Mouse (Mus musculus) layer of hippocampus, postnatal 10 days (tissue): ENCODE measurements at regions not wholly inside any gene's neighbourhood (a gene's known extent, or its start where the extent isn't known, plus 50 kb on each side); places are given as distances from the start of the nearest gene placed in this dataset.

Experiments used
- DNase-seq, 2 experiments: peaks; one replicate each; pipeline ENCODE4 v3.0.0; 2021; ENCODE audit warnings: low spot score in 2 of 2

GRCm38 (mm10) chr19:27564086-27564485 is 134.5 kb upstream of the Pum3 start:
- no peak for DNase-seq

- DNase-seq, result no peak
Observed at GRCm38 (mm10) chr19:27563592-27563991, 134.0 kb upstream of the Pum3 start.

- no peak for DNase-seq
Observed at GRCm38 (mm10) chr19:27558199-27558598, 128.6 kb upstream of the Pum3 start.

- DNase-seq, result no peak
Observed at GRCm38 (mm10) chr19:27556697-27557096, 127.1 kb upstream of the Pum3 start.

- no peak for DNase-seq
Observed at GRCm38 (mm10) chr19:27554841-27555240, 125.2 kb upstream of the Pum3 start.

GRCm38 (mm10) chr19:27553266-27553665 is 123.6 kb upstream of the Pum3 start:
- DNase-seq, result no peak

GRCm38 (mm10) chr19:27537746-27538145 is 108.1 kb upstream of the Pum3 start:
- no peak for DNase-seq

GRCm38 (mm10) chr19:27537066-27537465 is 107.4 kb upstream of the Pum3 start:
- no peak for DNase-seq

GRCm38 (mm10) chr19:27527940-27528558 is 98.4 kb upstream of the Pum3 start:
- DNase-seq, result no peak

- DNase-seq, result no peak
Observed at GRCm38 (mm10) chr19:27519326-27520061, 89.9 kb upstream of the Pum3 start.

GRCm38 (mm10) chr19:27514267-27514666 is 84.6 kb upstream of the Pum3 start:
- DNase-seq, result no peak

- DNase-seq, result no peak
Observed at GRCm38 (mm10) chr19:27513535-27513934, 83.9 kb upstream of the Pum3 start.

GRCm38 (mm10) chr19:27511340-27511739 is 81.7 kb upstream of the Pum3 start:
- no peak for DNase-seq

GRCm38 (mm10) chr19:27509956-27510639 is 80.5 kb upstream of the Pum3 start:
- DNase-seq, result peak; percentile 75 to 78

- no peak for DNase-seq
Observed at GRCm38 (mm10) chr19:27498278-27498677, 68.7 kb upstream of the Pum3 start.

GRCm38 (mm10) chr19:27492468-27492867 is 62.8 kb upstream of the Pum3 start:
- no peak for DNase-seq

- DNase-seq, result no peak
Observed at GRCm38 (mm10) chr19:27491873-27492272, 62.2 kb upstream of the Pum3 start.

GRCm38 (mm10) chr19:27489053-27489452 is 59.4 kb upstream of the Pum3 start:
- no peak for DNase-seq
